Mouse (Mus musculus) lung, embryonic 16.5 days (tissue): ENCODE results near the gene Zfp385a. TPM values are rescaled to one million over a fixed set of nuclear protein-coding genes. Genes with fewer than 3 reads are reported as not detected.
A peak's percentile ranks its signal among the peaks of the same experiment; 100 is the strongest.

ENCODE experiments used
- ATAC-seq: fragments of 200-750 bp; cut with Nextera tagmentation; 2 replicates; pipeline ENCODE4 v1.8.0; 2017; ENCODE audit warnings: low read depth, mild to moderate bottlenecking, moderate library complexity
- H3K27ac ChIP-seq: fragments of 300-500 bp; sonication (generic); 2 replicates; pipeline ENCODE4 v1.5.1; 2014; ENCODE audit warnings: mild to moderate bottlenecking, control low read depth, low read length
- H3K27me3 ChIP-seq: fragments of 300-500 bp; sonication (generic); 2 replicates; pipeline ENCODE4 v1.6.1; 2014; ENCODE audit warnings: low read depth, low read length, mixed read lengths; ENCODE audit not compliant: control insufficient read depth, insufficient read depth
- H3K36me3 ChIP-seq: fragments of 300-500 bp; sonication (generic); 2 replicates; pipeline ENCODE4 v1.6.1; 2014; ENCODE audit warnings: low read length; ENCODE audit not compliant: control insufficient read depth, insufficient read depth
- H3K4me1 ChIP-seq: fragments of 300-500 bp; sonication (generic); replicated peaks from 2 replicates; pipeline ENCODE4 v1.6.1; 2014; ENCODE audit warnings: low read length, mixed read lengths; ENCODE audit not compliant: control insufficient read depth, insufficient read depth
- H3K4me2 ChIP-seq: fragments of 300-500 bp; sonication (generic); 2 replicates; pipeline ENCODE4 v1.6.1; 2014; ENCODE audit warnings: low read depth, low read length, control low read depth
- H3K4me3 ChIP-seq: fragments of 300-500 bp; sonication (generic); 2 replicates; pipeline ENCODE4 v1.5.1; 2014; ENCODE audit warnings: mild to moderate bottlenecking, low read length, control low read depth
- H3K9ac ChIP-seq: fragments of 300-500 bp; sonication (generic); 2 replicates; pipeline ENCODE4 v1.6.1; 2014; ENCODE audit warnings: low read length, control low read depth
- H3K9me3 ChIP-seq: fragments of 300-500 bp; sonication (generic); 2 replicates; pipeline ENCODE4 v1.6.1; 2016; ENCODE audit warnings: low read length; ENCODE audit not compliant: control insufficient read depth
- WGBS: fragments of 180-500 bp; shearing (Covaris S2); extraction: QIAGEN DNeasy Blood & Tissue Kit; methylation state at CpG from one replicate; pipeline ENCODE4 v1.1.7; 2014; 5-methylcytosine and 5-hydroxymethylcytosine counted together
- polyA plus RNA-seq: library from polyadenylated mRNA; unstranded; fragments of >200 nt; fragmentation: Nextera tagmentation; extraction: Ambion mirVana; gene quantifications from 2 replicates; pipeline ENCODE4 v1.2.1, GENCODE M21; 2015

Gene Zfp385a
- polyA plus RNA-seq, 1 experiment from 2014 or later: 8.6 TPM

GRCm38 (mm10) chr15:103343556-103343955 lies 3.7 kb upstream of the Zfp385a start:
- Histone ChIP-seq H3K4me3 (no peak overlapping the region), H3K4me2 (no peak overlapping the region), H3K4me1 (peaks cover 5% of the 10 kb centered on the region; the same call in 1 of the 2 replicates), H3K27ac (no peak overlapping the region), H3K9ac (no peak overlapping the region), H3K27me3 (peaks cover 34% of the 10 kb centered on the region), H3K9me3 (no peaks in the 10 kb centered on the region), H3K36me3 (peaks cover 20% of the 10 kb centered on the region)
- ATAC-seq: no peak

GRCm38 (mm10) chr15:103343008-103343407 lies 3.1 kb upstream of the Zfp385a start:
- H3K27me3 ChIP-seq: peaks cover 39% of the 10 kb centered on the region
- no peaks in the 10 kb centered on the region for H3K9me3 ChIP-seq
- no peak overlapping the region for H3K4me2 ChIP-seq
- H3K9ac ChIP-seq: no peak overlapping the region
- peaks cover 17% of the 10 kb centered on the region for H3K36me3 ChIP-seq
- ATAC-seq: no peak
- H3K4me3 ChIP-seq: no peak overlapping the region
- peaks cover 5% of the 10 kb centered on the region; the same call in 1 of the 2 replicates for H3K4me1 ChIP-seq
- WGBS: 70% methylated on average over 2 of the region's 3 CpGs
- H3K27ac ChIP-seq: no peak overlapping the region

GRCm38 (mm10) chr15:103342415-103342814 lies 2.5 kb upstream of the Zfp385a start:
- Histone ChIP-seq H3K27ac (no peak overlapping the region), H3K9ac (no peak overlapping the region), H3K4me2 (no peak overlapping the region), H3K4me1 (peaks cover 5% of the 10 kb centered on the region; the same call in 1 of the 2 replicates), H3K4me3 (no peak overlapping the region), H3K27me3 (peaks cover 42% of the 10 kb centered on the region), H3K9me3 (no peaks in the 10 kb centered on the region), H3K36me3 (peaks cover 14% of the 10 kb centered on the region)
- 12% methylated on average over 4 of the region's 4 CpGs for WGBS
- ATAC-seq: 0 out of 2 replicates have a peak, but pooled peaks have one; percentile 7

- Histone ChIP-seq H3K4me3 (no peak overlapping the region), H3K9ac (no peak overlapping the region), H3K27me3 (peaks cover 42% of the 10 kb centered on the region), H3K9me3 (no peaks in the 10 kb centered on the region), H3K36me3 (peaks cover 14% of the 10 kb centered on the region), H3K27ac (no peak overlapping the region), H3K4me2 (no peak overlapping the region), H3K4me1 (peaks cover 5% of the 10 kb centered on the region; the same call in 1 of the 2 replicates)
- ATAC-seq: no peak
- WGBS: 51% methylated on average over 8 of the region's 8 CpGs
These were observed 1.7 kb upstream of the Zfp385a start for GRCm38 (mm10) chr15:103341547-103341946.

GRCm38 (mm10) chr15:103340786-103341185 lies 893 bp upstream of the Zfp385a start:
- Histone ChIP-seq H3K36me3 (peaks cover 14% of the 10 kb centered on the region), H3K9me3 (no peaks in the 10 kb centered on the region), H3K27ac (no peak overlapping the region), H3K4me1 (peaks cover 5% of the 10 kb centered on the region; the same call in 1 of the 2 replicates), H3K4me2 (no peak overlapping the region), H3K4me3 (no peak overlapping the region), H3K9ac (no peak overlapping the region), H3K27me3 (peaks cover 42% of the 10 kb centered on the region)
- ATAC-seq: no peak
- 19% methylated on average over 4 of the region's 4 CpGs for WGBS

GRCm38 (mm10) chr15:103339166-103339960 lies 530 bp downstream of the Zfp385a start:
- H3K9me3 ChIP-seq: no peaks in the 10 kb centered on the region
- peak overlapping the region; percentile 58 for H3K9ac ChIP-seq
- no peak overlapping the region for H3K27ac ChIP-seq
- H3K36me3 ChIP-seq: peaks cover 3% of the 10 kb centered on the region; the same call in 1 of the 2 replicates
- 4% methylated on average over 29 of the region's 31 CpGs for WGBS
- H3K4me2 ChIP-seq: peak overlapping the region; percentile 89
- peak overlapping the region; percentile 60 for H3K4me3 ChIP-seq
- peak; percentile 32 for ATAC-seq
- H3K27me3 ChIP-seq: peaks cover 42% of the 10 kb centered on the region
- H3K4me1 ChIP-seq: peaks cover 5% of the 10 kb centered on the region; the same call in 1 of the 2 replicates

- Histone ChIP-seq H3K9me3 (no peaks in the 10 kb centered on the region), H3K36me3 (0 out of 2 replicates have a peak, but pooled peaks cover 1% of the 10 kb centered on the region), H3K4me3 (no peak overlapping the region; the same call in 1 of the 2 replicates), H3K27ac (no peak overlapping the region), H3K4me2 (no peak overlapping the region), H3K4me1 (peaks cover 5% of the 10 kb centered on the region; the same call in 1 of the 2 replicates), H3K9ac (no peak overlapping the region), H3K27me3 (peaks cover 42% of the 10 kb centered on the region)
- 50% methylated on average over 4 of the region's 4 CpGs for WGBS
- no peak for ATAC-seq
These were observed 1.1 kb downstream of the Zfp385a start for GRCm38 (mm10) chr15:103338829-103339165.

- H3K9ac ChIP-seq: no peak overlapping the region
- peaks cover 5% of the 10 kb centered on the region; the same call in 1 of the 2 replicates for H3K4me1 ChIP-seq
- ATAC-seq: no peak
- no peak overlapping the region for H3K27ac ChIP-seq
- WGBS: 25% methylated on average over 11 of the region's 11 CpGs
- peaks cover 40% of the 10 kb centered on the region for H3K27me3 ChIP-seq
- H3K9me3 ChIP-seq: no peaks in the 10 kb centered on the region
- no peak overlapping the region for H3K4me3 ChIP-seq
- H3K4me2 ChIP-seq: no peak overlapping the region
- no peaks in the 10 kb centered on the region for H3K36me3 ChIP-seq
These were observed 2.8 kb downstream of the Zfp385a start for GRCm38 (mm10) chr15:103336996-103337667.

GRCm38 (mm10) chr15:103335488-103336235 lies 4.2 kb downstream of the Zfp385a start:
- ATAC-seq: no peak
- H3K27ac ChIP-seq: no peak overlapping the region
- H3K27me3 ChIP-seq: peaks cover 28% of the 10 kb centered on the region
- WGBS: 30% methylated on average over 7 of the region's 7 CpGs
- H3K9me3 ChIP-seq: no peaks in the 10 kb centered on the region
- no peak overlapping the region for H3K9ac ChIP-seq
- no peaks in the 10 kb centered on the region for H3K36me3 ChIP-seq
- no peak overlapping the region for H3K4me2 ChIP-seq
- H3K4me1 ChIP-seq: peaks cover 5% of the 10 kb centered on the region; the same call in 1 of the 2 replicates
- no peak overlapping the region for H3K4me3 ChIP-seq
